Mouse (Mus musculus) cerebellum, adult 11 months (tissue): ENCODE results near the gene Ppara.
"Not testable (repeated sequence)": the region's sequence is repeated elsewhere in the genome, so short reads cannot be mapped to it uniquely, and the experiment has no call there.

ENCODE experiments used
- DNase-seq: peaks from one replicate; pipeline ENCODE4 v3.0.0; 2022

Gene Ppara

DNA sequence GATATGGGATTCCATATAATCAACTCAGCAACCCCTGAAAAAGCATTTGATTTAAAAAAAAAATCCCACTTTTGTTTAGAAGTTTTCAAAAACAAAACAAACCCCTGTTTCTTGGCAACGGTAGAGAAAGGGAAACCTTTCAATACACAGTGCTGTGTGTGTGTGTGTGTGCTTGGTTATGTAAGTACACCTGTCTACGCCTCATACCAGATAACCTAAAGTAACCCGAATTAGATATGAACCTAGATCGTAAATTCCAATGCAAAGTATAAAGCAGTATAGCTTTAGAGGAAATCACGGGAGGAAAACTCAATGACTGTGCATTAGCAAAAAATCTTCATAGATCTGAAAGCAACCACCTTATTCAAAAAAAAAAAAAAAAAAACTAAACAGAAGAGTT lies 31.9 kb downstream of the Ppara start:
- no peak for DNase-seq

- no peak for DNase-seq
Measured at GRCm38 (mm10) chr15:85768991-85769390, 34.2 kb downstream of the Ppara start.

DNA sequence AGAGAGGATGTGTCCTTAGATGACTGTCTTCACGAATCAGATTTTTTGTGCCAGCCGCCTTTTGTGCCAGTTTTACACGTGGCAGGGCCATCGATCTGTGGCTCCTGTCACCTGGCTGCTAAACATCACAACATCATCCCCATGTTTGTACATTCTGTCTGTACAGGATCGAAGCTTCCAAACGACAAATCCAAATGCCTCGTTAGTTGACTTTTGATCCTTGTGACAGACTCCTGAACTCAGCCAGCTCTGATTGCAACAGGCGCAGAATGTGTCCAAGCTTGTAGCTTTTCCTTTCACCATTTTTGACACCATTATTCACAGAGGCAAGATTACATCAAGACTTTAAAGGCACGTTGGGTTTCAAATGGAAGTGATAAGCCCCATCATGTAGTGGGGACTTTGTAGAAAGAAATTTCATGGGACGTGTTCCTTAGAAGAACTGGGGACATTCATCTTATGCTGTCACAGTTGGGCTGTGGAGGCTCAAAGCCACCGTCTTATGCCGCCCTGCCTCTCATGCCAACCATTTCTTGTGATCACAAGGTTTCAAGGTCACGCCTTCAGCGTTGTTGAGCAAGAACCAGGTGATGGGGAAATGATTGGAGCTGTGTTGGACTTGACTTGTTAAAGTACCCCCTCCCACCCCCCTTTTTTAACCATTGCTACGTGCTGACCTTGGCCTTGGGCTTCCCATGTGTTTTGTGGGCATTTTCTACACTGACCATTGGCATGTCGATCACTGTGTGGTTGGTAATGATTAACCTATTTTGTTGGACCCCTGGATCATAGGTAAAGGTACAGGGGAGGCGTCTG lies 36.7 kb downstream of the Ppara start:
- no peak for DNase-seq

- no peak for DNase-seq
Measured at GRCm38 (mm10) chr15:85772146-85772740, 37.5 kb downstream of the Ppara start.

DNA sequence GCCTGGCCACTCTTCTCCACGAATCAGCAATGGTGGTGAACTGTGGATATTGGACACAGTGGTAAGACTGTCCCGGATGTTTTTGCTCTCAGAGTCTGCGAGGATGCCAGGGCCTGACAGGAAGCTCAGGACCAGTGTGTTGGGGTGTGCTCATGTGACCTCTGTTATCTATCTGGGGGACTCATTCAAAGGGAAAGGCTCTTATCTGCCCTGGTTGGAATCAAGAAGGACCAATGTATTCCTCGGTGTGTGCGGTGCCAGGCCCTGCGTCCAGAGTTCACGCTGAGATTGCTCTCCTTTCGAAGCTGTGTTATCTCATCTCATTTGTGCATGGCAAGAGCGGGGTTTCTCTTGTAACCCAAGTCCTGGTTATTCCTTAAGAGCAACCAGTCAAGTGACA lies 39.6 kb downstream of the Ppara start:
- DNase-seq = no peak

DNA sequence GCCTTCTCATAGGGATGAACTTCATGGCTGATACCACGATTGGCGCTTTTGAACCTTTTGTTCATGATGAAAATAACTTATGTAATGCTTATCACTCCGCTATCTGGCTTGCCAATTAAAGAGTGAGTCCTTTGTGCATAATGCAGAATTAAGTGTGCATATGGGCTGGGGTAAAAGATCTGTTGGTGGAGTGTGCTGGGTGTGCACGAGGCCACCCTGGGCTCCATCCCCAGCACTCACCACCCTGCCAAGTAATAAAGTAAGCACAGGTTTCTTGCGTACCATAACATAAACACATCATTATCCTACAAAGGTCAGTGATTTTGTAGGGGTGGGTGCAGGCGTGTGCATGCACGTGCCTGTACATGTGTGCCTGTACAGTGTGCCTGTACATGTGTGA lies 40.2 kb downstream of the Ppara start:
- no peak for DNase-seq

DNA sequence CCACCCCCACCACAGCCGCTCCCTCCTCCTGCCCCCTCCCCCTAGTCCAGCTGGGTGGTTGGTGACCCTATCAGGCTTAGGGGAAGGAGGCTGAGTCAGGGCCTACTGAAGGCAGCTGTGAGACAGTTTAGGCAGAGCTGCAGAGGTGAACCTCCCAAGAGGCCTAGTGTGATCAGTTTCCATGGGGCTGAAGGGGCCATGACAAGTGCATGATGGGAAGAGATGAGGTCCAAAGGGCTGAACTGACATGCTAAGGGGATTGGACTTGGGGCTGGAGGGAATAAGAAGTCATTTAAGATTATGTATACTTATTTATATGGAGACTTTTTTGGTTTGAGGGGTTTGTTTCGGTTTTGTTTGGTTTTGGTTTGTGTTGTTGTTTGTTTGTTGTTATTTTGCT lies 41.5 kb downstream of the Ppara start:
- no peak for DNase-seq

DNA sequence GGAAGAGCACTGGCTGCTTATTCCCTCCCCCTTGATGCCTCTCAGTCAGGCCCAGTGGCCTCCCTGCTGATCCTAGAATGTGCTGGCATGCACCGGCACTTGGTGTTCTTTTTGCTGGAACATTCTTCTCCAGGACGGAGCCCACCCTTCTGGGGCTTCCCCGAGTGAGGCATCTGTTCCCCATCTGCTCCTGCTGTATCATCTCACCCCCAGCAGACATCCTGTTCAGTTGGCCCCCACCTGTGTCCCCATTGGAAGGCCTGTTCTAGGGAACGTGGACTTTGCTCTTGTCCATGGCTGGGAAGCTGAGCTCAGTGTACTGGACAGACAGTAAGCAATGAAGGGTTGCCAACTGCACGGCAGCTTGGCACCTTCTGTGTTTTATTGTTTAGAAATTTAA lies 42.0 kb downstream of the Ppara start:
- DNase-seq = no peak

DNA sequence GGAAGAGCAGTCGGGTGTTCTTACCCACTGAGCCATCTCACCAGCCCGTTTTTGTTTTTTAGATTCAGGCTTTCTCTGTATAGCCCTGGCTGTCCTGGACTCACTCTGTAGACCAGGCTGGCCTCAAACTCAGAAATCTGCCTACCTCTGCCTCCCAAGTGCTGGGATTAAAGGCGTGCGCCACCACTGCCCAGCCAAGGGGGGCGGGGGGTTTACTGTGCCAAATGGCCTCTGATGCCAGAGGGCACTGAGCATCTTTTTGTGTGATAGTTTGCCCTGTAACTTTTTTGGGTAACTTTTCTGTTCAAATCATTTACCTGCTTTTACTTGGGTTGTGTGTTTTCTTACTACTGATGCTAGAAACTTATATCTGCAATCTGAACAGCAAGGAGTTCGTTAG lies 44.1 kb downstream of the Ppara start:
- not testable (repeated sequence) for DNase-seq

- no peak for DNase-seq
Measured at GRCm38 (mm10) chr15:85783146-85783545, 48.4 kb downstream of the Ppara start.

- DNase-seq = no peak
Measured at GRCm38 (mm10) chr15:85784341-85784740, 49.6 kb downstream of the Ppara start.

DNA sequence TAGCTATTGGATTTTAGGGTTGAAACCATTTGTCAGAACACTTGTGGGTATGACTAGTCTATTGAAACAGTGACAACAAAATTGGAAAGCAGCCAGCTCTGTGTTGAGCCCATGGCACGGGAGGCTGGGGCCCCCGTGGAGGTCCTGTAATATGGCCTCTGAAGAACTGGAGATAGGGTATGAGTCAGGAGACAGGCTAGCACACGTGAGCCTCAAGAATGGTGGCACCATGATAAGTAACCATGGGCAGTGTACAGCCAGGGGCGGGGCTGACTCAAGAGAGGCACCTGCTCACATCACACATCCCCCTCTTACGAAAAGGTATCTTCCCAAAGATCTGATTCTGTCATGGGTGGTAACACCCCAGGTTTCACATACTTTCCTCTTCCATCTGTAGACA lies 51.9 kb downstream of the Ppara start:
- DNase-seq = no peak

- no peak for DNase-seq
Measured at GRCm38 (mm10) chr15:85787482-85787881, 52.7 kb downstream of the Ppara start.

GRCm38 (mm10) chr15:85788051-85788450 lies 53.3 kb downstream of the Ppara start:
- no peak for DNase-seq

DNA sequence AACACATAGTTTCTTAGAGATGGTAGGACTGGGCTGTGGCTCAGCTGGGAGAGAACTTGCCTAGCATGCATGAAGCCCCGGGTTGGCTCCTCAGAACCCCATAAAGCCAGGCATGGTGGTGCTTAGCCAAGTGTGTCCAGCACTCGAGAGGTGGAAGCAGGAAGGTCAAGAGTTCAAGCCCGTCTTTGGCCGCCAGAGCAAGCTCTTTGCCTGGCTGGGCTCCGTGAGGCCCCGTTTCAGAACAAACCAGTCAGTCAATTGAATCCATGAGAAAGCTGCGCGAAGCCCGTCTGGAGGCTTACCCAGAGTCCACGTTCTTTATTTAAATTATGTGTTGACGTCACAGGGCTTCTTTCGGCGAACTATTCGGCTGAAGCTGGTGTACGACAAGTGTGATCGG lies 53.9 kb downstream of the Ppara start:
- no peak for DNase-seq

GRCm38 (mm10) chr15:85791449-85791848 lies 56.7 kb downstream of the Ppara start:
- no peak for DNase-seq

- no peak for DNase-seq
Measured at GRCm38 (mm10) chr15:85792819-85793218, 58.0 kb downstream of the Ppara start.

- no peak for DNase-seq
Measured at GRCm38 (mm10) chr15:85795516-85795915, 60.7 kb downstream of the Ppara start.

- no peak for DNase-seq
Measured at GRCm38 (mm10) chr15:85798676-85799075, 63.9 kb downstream of the Ppara start.

DNA sequence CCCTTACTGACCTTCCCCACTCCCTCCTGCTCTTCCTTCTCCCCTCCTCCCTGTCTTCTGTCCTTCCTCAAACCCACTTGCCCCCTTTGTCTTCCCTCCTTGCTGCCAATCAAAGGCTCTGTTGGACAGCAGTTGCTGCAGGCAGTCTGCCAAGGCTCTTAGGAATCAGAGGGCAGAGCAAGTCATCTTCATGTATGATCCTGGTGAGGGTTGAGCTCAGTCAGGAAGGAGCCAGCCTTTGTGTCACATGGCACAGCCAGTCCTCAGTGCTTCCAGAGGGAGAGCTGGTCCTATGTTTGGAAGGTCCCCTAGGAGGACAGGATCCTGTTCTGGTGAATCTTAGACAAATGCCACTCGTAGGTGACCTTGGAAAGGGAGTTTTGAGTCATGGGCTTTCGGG lies 68.1 kb downstream of the Ppara start:
- no peak for DNase-seq

DNA sequence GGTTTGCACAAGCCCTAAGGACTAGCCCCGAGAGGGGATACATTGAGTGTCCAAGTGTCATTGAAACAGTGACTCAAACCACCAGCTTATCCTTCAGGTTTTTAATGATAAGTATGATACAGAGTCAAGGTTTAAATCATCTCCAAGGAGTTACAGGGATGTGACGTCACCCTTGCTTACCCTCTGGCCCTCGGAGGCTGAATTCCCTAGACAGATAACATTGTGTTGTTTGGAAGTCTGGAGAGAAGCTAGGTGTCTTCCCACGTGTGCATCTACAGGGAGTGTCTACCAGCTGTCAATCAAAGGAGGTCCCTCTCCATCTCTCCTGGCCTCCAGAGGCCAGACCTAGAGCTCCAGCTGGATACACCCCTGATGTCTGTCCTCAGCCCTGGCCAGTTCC lies 72.1 kb downstream of the Ppara start:
- no peak for DNase-seq

- no peak for DNase-seq
Measured at GRCm38 (mm10) chr15:85807404-85807803, 72.6 kb downstream of the Ppara start.

GRCm38 (mm10) chr15:85808031-85808430 lies 73.2 kb downstream of the Ppara start:
- DNase-seq = no peak

DNA sequence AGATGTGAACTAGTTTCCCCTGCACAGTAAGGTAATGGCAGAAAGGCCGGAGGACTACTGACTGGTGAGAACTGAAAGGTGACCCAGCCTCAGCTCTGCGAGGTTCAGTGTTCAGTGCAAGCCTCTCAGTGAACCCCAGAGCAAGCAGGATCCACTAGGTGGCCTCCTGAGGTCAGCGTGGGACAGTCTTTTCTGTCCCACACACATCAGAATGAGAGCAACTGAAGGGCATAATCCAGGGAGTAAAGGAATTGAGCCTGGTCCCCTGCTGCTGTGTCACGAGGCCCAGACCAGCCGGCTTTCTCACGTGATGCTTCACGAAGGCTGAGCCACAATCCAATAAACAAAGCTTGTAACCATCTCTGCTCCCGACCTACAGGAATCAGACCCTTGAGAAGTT lies 73.7 kb downstream of the Ppara start:
- no peak for DNase-seq

GRCm38 (mm10) chr15:85809091-85809490 lies 74.3 kb downstream of the Ppara start:
- no peak for DNase-seq
